Mouse (Mus musculus): ENCODE data around the gene Snx3. TPM values are rescaled to one million over a fixed set of nuclear protein-coding genes. Genes with fewer than 3 reads are reported as not detected.

The Snx3 gene
- polyA plus RNA-seq, 1 experiment from 2014 or later = 265 TPM

GRCm38 (mm10) chr10:42546507-42546906 lies 44.7 kb downstream of the Snx3 start:
- 90% methylated on average over 3 of the region's 3 CpGs for WGBS
- no peaks in the 10 kb centered on the region for H3K36me3 ChIP-seq

GRCm38 (mm10) chr10:42559581-42560200 lies 57.9 kb downstream of the Snx3 start:
- Histone ChIP-seq H3K4me2 (replicated peaks) (no peak overlapping the region), H3K27ac (no peak overlapping the region), H3K9ac (no peak overlapping the region), H3K4me3 (no peak overlapping the region), H3K9me3 (no peaks in the 10 kb centered on the region), H3K4me1 (no peaks in the 10 kb centered on the region), H3K27me3 (peaks cover 7% of the 10 kb centered on the region), H3K36me3 (no peaks in the 10 kb centered on the region)
- ATAC-seq (ENCODE audit: insufficient number of reproducible peaks, insufficient read depth, low FRiP score, low TSS enrichment) = no peak
- 72% methylated on average over 5 of the region's 5 CpGs for whole genome bisulfite sequencing

More at GRCm38 (mm10) chr10:42546507-42546906, 44.7 kb downstream of the Snx3 start:
- Histone ChIP-seq H3K27ac (no peak overlapping the region), H3K9me3 (no peaks in the 10 kb centered on the region), H3K4me3 (no peak overlapping the region), H3K4me2 (replicated peaks) (no peak overlapping the region), H3K4me1 (no peaks in the 10 kb centered on the region), H3K9ac (no peak overlapping the region), H3K27me3 (no peaks in the 10 kb centered on the region)
- ATAC-seq (ENCODE audit: insufficient number of reproducible peaks, insufficient read depth, low FRiP score, low TSS enrichment) = no peak

- Histone ChIP-seq H3K4me2 (replicated peaks) (no peak overlapping the region), H3K4me1 (no peaks in the 10 kb centered on the region), H3K27me3 (peaks cover 32% of the 10 kb centered on the region), H3K9ac (no peak overlapping the region), H3K27ac (no peak overlapping the region), H3K9me3 (no peaks in the 10 kb centered on the region), H3K4me3 (no peak overlapping the region), H3K36me3 (no peaks in the 10 kb centered on the region)
- 3% methylated on average over 12 of the region's 12 CpGs for WGBS
- no peak for ATAC-seq (ENCODE audit: insufficient number of reproducible peaks, insufficient read depth, low FRiP score, low TSS enrichment)
Observed at GRCm38 (mm10) chr10:42562272-42562671, 60.4 kb downstream of the Snx3 start.

DNA sequence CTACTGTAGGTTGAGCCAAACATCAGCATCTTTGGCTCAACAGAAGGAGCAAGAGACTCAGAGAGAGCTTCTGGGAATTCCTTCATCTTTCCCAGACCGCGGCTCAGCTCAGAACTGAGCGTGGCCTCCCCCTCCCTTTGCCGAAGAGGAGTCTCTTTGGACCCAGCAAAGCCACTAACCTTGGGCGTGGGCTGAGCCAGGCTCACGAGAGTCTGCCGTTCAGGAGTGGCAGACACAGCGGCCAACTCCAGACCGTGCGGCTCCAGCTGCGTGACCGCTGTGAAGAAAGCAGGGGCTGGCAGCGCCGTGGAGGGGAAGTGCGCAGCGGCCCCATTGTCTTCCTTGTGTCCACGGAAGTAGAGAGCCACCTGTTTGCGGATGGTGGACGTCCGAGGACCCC lies 70.7 kb downstream of the Snx3 start:
- Histone ChIP-seq H3K9ac (no peak overlapping the region), H3K4me2 (replicated peaks) (no peak overlapping the region; the same call in 1 of the 2 replicates), H3K9me3 (no peaks in the 10 kb centered on the region), H3K27me3 (peaks cover 91% of the 10 kb centered on the region), H3K36me3 (no peaks in the 10 kb centered on the region; the same call in 1 of the 2 replicates), H3K27ac (no peak overlapping the region), H3K4me1 (no peaks in the 10 kb centered on the region), H3K4me3 (no peak overlapping the region)
- 2% methylated on average over 20 of the region's 20 CpGs for WGBS
- ATAC-seq (ENCODE audit: insufficient number of reproducible peaks, insufficient read depth, low FRiP score, low TSS enrichment) = no peak

GRCm38 (mm10) chr10:42572971-42573370 lies 71.1 kb downstream of the Snx3 start:
- peaks cover 93% of the 10 kb centered on the region for H3K27me3 ChIP-seq
- H3K27ac ChIP-seq = no peak overlapping the region
- H3K9ac ChIP-seq = no peak overlapping the region
- no peak overlapping the region for H3K4me3 ChIP-seq
- no peak for ATAC-seq (ENCODE audit: insufficient number of reproducible peaks, insufficient read depth, low FRiP score, low TSS enrichment)
- H3K36me3 ChIP-seq = no peaks in the 10 kb centered on the region; the same call in 1 of the 2 replicates
- no peaks in the 10 kb centered on the region for H3K4me1 ChIP-seq
- 3% methylated on average over 15 of the region's 15 CpGs for WGBS
- no peaks in the 10 kb centered on the region for H3K9me3 ChIP-seq
- no peak overlapping the region; the same call in 1 of the 2 replicates for H3K4me2 ChIP-seq (replicated peaks)

- H3K36me3 ChIP-seq = no peaks in the 10 kb centered on the region; the same call in 1 of the 2 replicates
- H3K4me2 ChIP-seq (replicated peaks) = no peak overlapping the region
- H3K9me3 ChIP-seq = no peaks in the 10 kb centered on the region
- no peak overlapping the region for H3K27ac ChIP-seq
- peaks cover 89% of the 10 kb centered on the region for H3K27me3 ChIP-seq
- 4% methylated on average over 10 of the region's 10 CpGs for whole genome bisulfite sequencing
- H3K4me1 ChIP-seq = peaks cover 4% of the 10 kb centered on the region; the same call in 1 of the 2 replicates
- no peak for ATAC-seq (ENCODE audit: insufficient number of reproducible peaks, insufficient read depth, low FRiP score, low TSS enrichment)
- no peak overlapping the region for H3K4me3 ChIP-seq
- no peak overlapping the region for H3K9ac ChIP-seq
Observed at GRCm38 (mm10) chr10:42574639-42575038, 72.8 kb downstream of the Snx3 start.

DNA sequence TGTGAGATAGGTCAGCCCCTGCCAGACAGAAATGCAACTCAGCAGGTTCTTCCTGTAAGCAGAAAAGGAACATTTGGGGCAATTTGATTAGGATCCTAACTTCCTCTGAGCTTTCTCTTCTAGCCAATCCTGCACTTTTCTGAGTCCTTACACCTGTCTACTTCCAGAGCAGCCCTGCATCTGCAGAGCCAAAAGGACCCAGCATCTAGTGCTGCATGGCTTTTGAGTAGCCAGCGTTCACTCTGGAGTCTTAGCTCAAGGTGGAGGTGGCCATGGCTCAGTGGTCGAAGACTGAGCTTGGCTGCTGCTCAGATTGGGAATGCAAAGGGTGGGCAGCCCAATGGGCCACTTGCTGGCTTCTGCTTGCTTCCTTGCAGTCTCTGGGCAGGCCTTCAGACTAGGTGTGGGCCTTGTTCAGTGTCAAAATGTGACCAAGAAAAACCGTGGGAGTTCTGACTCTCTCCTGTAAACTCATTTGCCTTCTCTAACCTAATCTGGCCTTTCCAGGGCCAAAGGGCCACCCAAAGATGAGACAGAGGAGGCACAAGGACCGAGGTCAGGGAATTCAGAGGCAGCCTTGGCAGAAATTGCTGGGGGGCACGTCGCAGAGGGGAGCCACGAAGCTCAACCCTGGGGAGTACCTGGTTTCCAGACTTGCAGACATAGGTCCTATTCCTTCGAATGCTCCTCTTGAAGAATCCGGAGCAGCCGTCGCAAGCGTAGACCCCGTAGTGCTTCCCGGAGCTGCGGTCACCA lies 75.9 kb downstream of the Snx3 start:
- Histone ChIP-seq H3K27me3 (peaks cover 90% of the 10 kb centered on the region), H3K4me2 (replicated peaks) (no peak overlapping the region), H3K4me3 (no peak overlapping the region), H3K36me3 (no peaks in the 10 kb centered on the region; the same call in 1 of the 2 replicates), H3K9me3 (no peaks in the 10 kb centered on the region), H3K27ac (no peak overlapping the region), H3K9ac (no peak overlapping the region), H3K4me1 (peaks cover 7% of the 10 kb centered on the region; the same call in 1 of the 2 replicates)
- ATAC-seq (ENCODE audit: insufficient number of reproducible peaks, insufficient read depth, low FRiP score, low TSS enrichment) = no peak
- WGBS = 3% methylated on average over 15 of the region's 15 CpGs

DNA sequence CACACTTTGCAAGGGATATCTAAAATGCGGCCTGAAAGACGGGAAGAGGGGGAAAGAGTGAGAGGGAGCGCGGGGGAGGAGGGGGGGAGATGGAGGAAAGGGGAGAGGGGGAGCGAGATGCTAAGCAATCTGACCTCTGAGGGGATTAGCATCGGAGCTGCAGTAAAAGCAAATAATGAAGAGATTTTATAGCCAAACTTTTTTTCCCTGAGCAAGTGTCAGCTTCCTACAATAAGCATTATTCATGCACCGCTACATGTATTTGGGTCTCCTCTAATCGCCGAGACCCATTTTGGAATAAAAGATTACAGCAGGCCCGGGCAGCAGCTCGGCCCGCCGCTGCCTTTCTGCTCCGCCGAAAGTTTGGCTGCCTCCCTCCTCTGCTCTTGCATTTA lies 76.4 kb downstream of the Snx3 start:
- H3K4me3 ChIP-seq = no peak overlapping the region
- 1% methylated on average over 15 of the region's 15 CpGs for WGBS
- peaks cover 7% of the 10 kb centered on the region; the same call in 1 of the 2 replicates for H3K4me1 ChIP-seq
- no peak overlapping the region for H3K9ac ChIP-seq
- H3K27me3 ChIP-seq = peaks cover 90% of the 10 kb centered on the region
- H3K36me3 ChIP-seq = no peaks in the 10 kb centered on the region; the same call in 1 of the 2 replicates
- no peak overlapping the region for H3K4me2 ChIP-seq (replicated peaks)
- no peak overlapping the region for H3K27ac ChIP-seq
- no peak for ATAC-seq (ENCODE audit: insufficient number of reproducible peaks, insufficient read depth, low FRiP score, low TSS enrichment)
- H3K9me3 ChIP-seq = no peaks in the 10 kb centered on the region

GRCm38 (mm10) chr10:42578698-42579474 lies 77.1 kb downstream of the Snx3 start:
- Histone ChIP-seq H3K4me3 (peak overlapping the region; percentile 20; the same call in 1 of the 2 replicates), H3K4me2 (replicated peaks) (peak overlapping the region; percentile 35), H3K4me1 (peaks cover 9% of the 10 kb centered on the region; the same call in 1 of the 2 replicates), H3K9me3 (no peaks in the 10 kb centered on the region), H3K36me3 (no peaks in the 10 kb centered on the region; the same call in 1 of the 2 replicates), H3K27ac (no peak overlapping the region), H3K27me3 (peaks cover 90% of the 10 kb centered on the region), H3K9ac (no peak overlapping the region)
- ATAC-seq (ENCODE audit: insufficient number of reproducible peaks, insufficient read depth, low FRiP score, low TSS enrichment) = no peak
- 2% methylated on average over 22 of the region's 22 CpGs for WGBS

- H3K4me3 ChIP-seq = peak overlapping the region; percentile 20; the same call in 1 of the 2 replicates
- peaks cover 15% of the 10 kb centered on the region; the same call in 1 of the 2 replicates for H3K4me1 ChIP-seq
Observed at GRCm38 (mm10) chr10:42579475-42580130, 77.8 kb downstream of the Snx3 start.

More at GRCm38 (mm10) chr10:42579475-42580130, 77.8 kb downstream of the Snx3 start:
- Histone ChIP-seq H3K9me3 (no peaks in the 10 kb centered on the region), H3K4me2 (replicated peaks) (peak overlapping the region; percentile 35), H3K27ac (no peak overlapping the region), H3K9ac (no peak overlapping the region), H3K36me3 (no peaks in the 10 kb centered on the region; the same call in 1 of the 2 replicates), H3K27me3 (peaks cover 90% of the 10 kb centered on the region)
- under 1% methylated on average over 41 of the region's 41 CpGs for WGBS
- peak; percentile 32; the same call in 1 of the 2 replicates for ATAC-seq (ENCODE audit: insufficient number of reproducible peaks, insufficient read depth, low FRiP score, low TSS enrichment)
